Mouse (Mus musculus) liver, adult 2 months (tissue): ENCODE data around the gene Blvrb.

Source experiments
- CTCF ChIP-seq: fragments of 200-500 bp; IDR thresholded peaks from 2 replicates; pipeline ENCODE4 v1.5.1; 2011; ENCODE audit warnings: low read depth, low read length, control low read depth
- POLR2A ChIP-seq: fragments of 200-500 bp; IDR thresholded peaks from 2 replicates; pipeline ENCODE4 v1.6.1; 2011; ENCODE audit warnings: low read length, control low read depth; ENCODE audit not compliant: insufficient read depth; ENCODE audit errors: extremely low read depth

GRCm38 (mm10) chr7:27473835-27474489 lies 26.2 kb downstream of the Blvrb start:
- TF ChIP-seq POLR2A (no peak; the same call in 1 of the 2 replicates), CTCF (no peak)
